Mouse (Mus musculus): ENCODE data around the gene Pttg1ip.

GRCm38 (mm10) chr10:77587091-77587775 lies 5.7 kb downstream of the Pttg1ip start:
- TF ChIP-seq CTCF (conservative IDR thresholded peaks at IDR 0.05; ENCODE audit: insufficient read depth, insufficient read length, low read depth, low read length) (no peak), POLR2A (IDR thresholded peaks at IDR 0.05; ENCODE audit: low read depth, low read length) (no peak)

All from kidney, adult 2 months (tissue).